Mouse (Mus musculus): ENCODE data around the gene Nckap5. TPM values are rescaled to one million over a fixed set of nuclear protein-coding genes. Genes with fewer than 3 reads are reported as not detected.

Nckap5 gene
- polyA plus RNA-seq, 1 experiment from 2014 or later, result 40.1 TPM

- no peak overlapping the region for H3K27ac ChIP-seq
- no peak for ATAC-seq (ENCODE audit: borderline replicate concordance, extremely low read depth, low FRiP score, low TSS enrichment)
- no peaks in the 10 kb centered on the region for H3K36me3 ChIP-seq
- no peak overlapping the region for H3K9ac ChIP-seq
- H3K27me3 ChIP-seq, result no peaks in the 10 kb centered on the region
- H3K4me3 ChIP-seq, result no peak overlapping the region
- H3K9me3 ChIP-seq, result no peaks in the 10 kb centered on the region
- no peak overlapping the region for H3K4me2 ChIP-seq
- H3K4me1 ChIP-seq, result peaks cover 23% of the 10 kb centered on the region
- WGBS, result 74% methylated on average over 3 of the region's 3 CpGs
Observed at GRCm38 (mm10) chr1:126518067-126518466, 312.5 kb downstream of the Nckap5 start.

- H3K27me3 ChIP-seq, result no peaks in the 10 kb centered on the region
- no peak overlapping the region for H3K4me3 ChIP-seq
- H3K36me3 ChIP-seq, result no peaks in the 10 kb centered on the region
- no peak overlapping the region for H3K9ac ChIP-seq
- H3K4me1 ChIP-seq, result peaks cover 23% of the 10 kb centered on the region
- ATAC-seq (ENCODE audit: borderline replicate concordance, extremely low read depth, low FRiP score, low TSS enrichment), result no peak
- no peak overlapping the region for H3K4me2 ChIP-seq
- no peak overlapping the region for H3K27ac ChIP-seq
- no peaks in the 10 kb centered on the region for H3K9me3 ChIP-seq
- WGBS, result 83% methylated on average over 1 of the region's 1 CpGs
Observed at GRCm38 (mm10) chr1:126517427-126517826, 313.2 kb downstream of the Nckap5 start.

GRCm38 (mm10) chr1:126515054-126515756, 315.4 kb downstream of the Nckap5 start:
- Histone ChIP-seq H3K9me3 (no peaks in the 10 kb centered on the region), H3K27ac (no peak overlapping the region), H3K27me3 (no peaks in the 10 kb centered on the region), H3K4me3 (no peak overlapping the region), H3K9ac (no peak overlapping the region), H3K4me2 (no peak overlapping the region), H3K4me1 (peaks cover 36% of the 10 kb centered on the region), H3K36me3 (no peaks in the 10 kb centered on the region)
- no peak for ATAC-seq (ENCODE audit: borderline replicate concordance, extremely low read depth, low FRiP score, low TSS enrichment)
- WGBS, result 30% methylated on average over 3 of the region's 3 CpGs

- no peak for ATAC-seq (ENCODE audit: borderline replicate concordance, extremely low read depth, low FRiP score, low TSS enrichment)
- Histone ChIP-seq H3K27me3 (no peaks in the 10 kb centered on the region), H3K9ac (no peak overlapping the region), H3K4me3 (no peak overlapping the region), H3K27ac (no peak overlapping the region), H3K4me1 (peaks cover 24% of the 10 kb centered on the region; the same call in 1 of the 2 replicates), H3K4me2 (no peak overlapping the region), H3K36me3 (no peaks in the 10 kb centered on the region), H3K9me3 (no peaks in the 10 kb centered on the region)
- 33% methylated on average over 5 of the region's 5 CpGs for WGBS
Observed at GRCm38 (mm10) chr1:126511835-126512445, 318.7 kb downstream of the Nckap5 start.

- Histone ChIP-seq H3K9ac (no peak overlapping the region), H3K27me3 (no peaks in the 10 kb centered on the region), H3K4me1 (no peaks in the 10 kb centered on the region), H3K4me3 (no peak overlapping the region), H3K4me2 (no peak overlapping the region), H3K27ac (no peak overlapping the region), H3K9me3 (no peaks in the 10 kb centered on the region), H3K36me3 (no peaks in the 10 kb centered on the region)
- WGBS, result 75% methylated on average over 4 of the region's 4 CpGs
- ATAC-seq (ENCODE audit: borderline replicate concordance, extremely low read depth, low FRiP score, low TSS enrichment), result no peak
Observed at GRCm38 (mm10) chr1:126504717-126505116, 325.9 kb downstream of the Nckap5 start.

- H3K27me3 ChIP-seq, result no peaks in the 10 kb centered on the region
- H3K9ac ChIP-seq, result no peak overlapping the region
- no peaks in the 10 kb centered on the region for H3K9me3 ChIP-seq
- 44% methylated on average over 2 of the region's 2 CpGs for WGBS
- H3K27ac ChIP-seq, result no peak overlapping the region
- no peaks in the 10 kb centered on the region for H3K36me3 ChIP-seq
- H3K4me2 ChIP-seq, result no peak overlapping the region
- no peak overlapping the region for H3K4me3 ChIP-seq
- peak; percentile 69; the same call in 1 of the 2 replicates for ATAC-seq (ENCODE audit: borderline replicate concordance, extremely low read depth, low FRiP score, low TSS enrichment)
- H3K4me1 ChIP-seq, result no peaks in the 10 kb centered on the region
Observed at GRCm38 (mm10) chr1:126502741-126503140, 327.9 kb downstream of the Nckap5 start.

- H3K36me3 ChIP-seq, result no peaks in the 10 kb centered on the region
Observed at GRCm38 (mm10) chr1:126496722-126497121, 333.9 kb downstream of the Nckap5 start.

GRCm38 (mm10) chr1:126492206-126493071, 338.2 kb downstream of the Nckap5 start:
- peak; percentile 44; the same call in 1 of the 2 replicates for ATAC-seq (ENCODE audit: borderline replicate concordance, extremely low read depth, low FRiP score, low TSS enrichment)
- 6% methylated on average over 34 of the region's 35 CpGs for WGBS
- peak overlapping the region; percentile 73 for H3K27ac ChIP-seq

More at GRCm38 (mm10) chr1:126496722-126497121, 333.9 kb downstream of the Nckap5 start:
- no peak overlapping the region for H3K4me3 ChIP-seq
- no peak overlapping the region for H3K27ac ChIP-seq
- ATAC-seq (ENCODE audit: borderline replicate concordance, extremely low read depth, low FRiP score, low TSS enrichment), result no peak
- no peaks in the 10 kb centered on the region for H3K27me3 ChIP-seq
- H3K4me2 ChIP-seq, result no peak overlapping the region
- no peak overlapping the region for H3K9ac ChIP-seq
- no peaks in the 10 kb centered on the region for H3K9me3 ChIP-seq
- H3K4me1 ChIP-seq, result peaks cover 14% of the 10 kb centered on the region
- 78% methylated on average over 7 of the region's 7 CpGs for WGBS

GRCm38 (mm10) chr1:126491412-126491811, 339.2 kb downstream of the Nckap5 start:
- H3K9ac ChIP-seq, result no peak overlapping the region
- H3K9me3 ChIP-seq, result no peaks in the 10 kb centered on the region
- peak overlapping the region; percentile 55; the same call in 1 of the 2 replicates for H3K4me3 ChIP-seq
- H3K36me3 ChIP-seq, result no peaks in the 10 kb centered on the region
- ATAC-seq (ENCODE audit: borderline replicate concordance, extremely low read depth, low FRiP score, low TSS enrichment), result no peak
- H3K4me2 ChIP-seq, result peak overlapping the region; percentile 91
- no peaks in the 10 kb centered on the region for H3K27me3 ChIP-seq
- peaks cover 36% of the 10 kb centered on the region for H3K4me1 ChIP-seq
- 68% methylated on average over 5 of the region's 5 CpGs for WGBS
- peak overlapping the region; percentile 73; the same call in 1 of the 2 replicates for H3K27ac ChIP-seq

More at GRCm38 (mm10) chr1:126492206-126493071, 338.2 kb downstream of the Nckap5 start:
- Histone ChIP-seq H3K27me3 (no peaks in the 10 kb centered on the region), H3K36me3 (no peaks in the 10 kb centered on the region), H3K4me3 (peak overlapping the region; percentile 55), H3K4me2 (peak overlapping the region; percentile 91), H3K9me3 (no peaks in the 10 kb centered on the region), H3K9ac (peak overlapping the region; percentile 62), H3K4me1 (peaks cover 36% of the 10 kb centered on the region)

- peaks cover 36% of the 10 kb centered on the region for H3K4me1 ChIP-seq
- H3K9ac ChIP-seq, result no peak overlapping the region
- no peaks in the 10 kb centered on the region for H3K27me3 ChIP-seq
- WGBS, result 30% methylated on average over 6 of the region's 6 CpGs
- no peak for ATAC-seq (ENCODE audit: borderline replicate concordance, extremely low read depth, low FRiP score, low TSS enrichment)
- peak overlapping the region; percentile 91 for H3K4me2 ChIP-seq
- H3K27ac ChIP-seq, result peak overlapping the region; percentile 78
- no peak overlapping the region for H3K4me3 ChIP-seq
- H3K9me3 ChIP-seq, result no peaks in the 10 kb centered on the region
- no peaks in the 10 kb centered on the region for H3K36me3 ChIP-seq
Observed at GRCm38 (mm10) chr1:126490256-126490655, 340.3 kb downstream of the Nckap5 start.

- Histone ChIP-seq H3K36me3 (no peaks in the 10 kb centered on the region), H3K4me1 (peaks cover 42% of the 10 kb centered on the region), H3K27me3 (no peaks in the 10 kb centered on the region), H3K9ac (no peak overlapping the region), H3K4me2 (no peak overlapping the region), H3K9me3 (no peaks in the 10 kb centered on the region), H3K4me3 (no peak overlapping the region), H3K27ac (peak overlapping the region; percentile 11)
- 61% methylated on average over 6 of the region's 6 CpGs for WGBS
- peak; percentile 63 for ATAC-seq (ENCODE audit: borderline replicate concordance, extremely low read depth, low FRiP score, low TSS enrichment)
Observed at GRCm38 (mm10) chr1:126484664-126485087, 345.9 kb downstream of the Nckap5 start.

Measured in lung, embryonic 15.5 days (tissue).